Mouse (Mus musculus): Measurements from ENCODE around the gene Ppp1r27. TPM values are rescaled to one million over a fixed set of nuclear protein-coding genes. Genes with fewer than 3 reads are reported as not detected.

The Ppp1r27 gene
- polyA plus RNA-seq, 1 experiment from 2014 or later, result not detected

- Histone ChIP-seq H3K27me3 (replicated peaks; ENCODE audit: insufficient read depth, low read length) (no peaks in the 10 kb centered on the region), H3K4me3 (ENCODE audit: low read depth, low read length) (no peak overlapping the region), H3K27ac (ENCODE audit: low read length) (peak overlapping the region; percentile 88), H3K36me3 (ENCODE audit: insufficient read depth, low read length) (no peaks in the 10 kb centered on the region), H3K9me3 (ENCODE audit: low read length) (no peaks in the 10 kb centered on the region), H3K9ac (replicated peaks; ENCODE audit: low read depth) (no peak overlapping the region), H3K4me1 (ENCODE audit: insufficient read depth, low read depth, low read length) (peaks cover 6% of the 10 kb centered on the region; the same call in 1 of the 2 replicates), H3K4me2 (replicated peaks; ENCODE audit: low read depth, low read length) (no peak overlapping the region)
- DNase-seq (ENCODE audit: low spot score), result no peak
- no peak for TF ChIP-seq EP300 (IDR thresholded peaks at IDR 0.05)
- TF ChIP-seq CTCF (IDR thresholded peaks at IDR 0.05), result no peak
- 63% methylated on average over 9 of the region's 9 CpGs for WGBS
- peak; percentile 18 for ATAC-seq
Observed at GRCm38 (mm10) chr11:120508290-120508870, 42.6 kb downstream of the Ppp1r27 start.

- TF ChIP-seq CTCF (IDR thresholded peaks at IDR 0.05), result no peak
- TF ChIP-seq EP300 (IDR thresholded peaks at IDR 0.05), result peak; percentile 96
- no peaks in the 10 kb centered on the region for H3K9me3 ChIP-seq (ENCODE audit: low read length)
- H3K4me3 ChIP-seq (ENCODE audit: low read depth, low read length), result no peak overlapping the region
- H3K36me3 ChIP-seq (ENCODE audit: insufficient read depth, low read length), result no peaks in the 10 kb centered on the region
- 43% methylated on average over 13 of the region's 13 CpGs for WGBS
- DNase-seq (ENCODE audit: low spot score) (peak; percentile 96), ATAC-seq (peak; percentile 93)
- no peak overlapping the region for H3K4me2 ChIP-seq (replicated peaks; ENCODE audit: low read depth, low read length)
- no peaks in the 10 kb centered on the region for H3K27me3 ChIP-seq (replicated peaks; ENCODE audit: insufficient read depth, low read length)
- peaks cover 6% of the 10 kb centered on the region; the same call in 1 of the 2 replicates for H3K4me1 ChIP-seq (ENCODE audit: insufficient read depth, low read depth, low read length)
- peak overlapping the region; percentile 88 for H3K27ac ChIP-seq (ENCODE audit: low read length)
- no peak overlapping the region for H3K9ac ChIP-seq (replicated peaks; ENCODE audit: low read depth)
Observed at GRCm38 (mm10) chr11:120507611-120508289, 43.2 kb downstream of the Ppp1r27 start.

GRCm38 (mm10) chr11:120506899-120507298, 44.0 kb downstream of the Ppp1r27 start:
- Histone ChIP-seq H3K4me3 (ENCODE audit: low read depth, low read length) (no peak overlapping the region), H3K27me3 (replicated peaks; ENCODE audit: insufficient read depth, low read length) (no peaks in the 10 kb centered on the region), H3K9ac (replicated peaks; ENCODE audit: low read depth) (no peak overlapping the region), H3K27ac (ENCODE audit: low read length) (peak overlapping the region; percentile 85), H3K4me1 (ENCODE audit: insufficient read depth, low read depth, low read length) (peaks cover 6% of the 10 kb centered on the region; the same call in 1 of the 2 replicates), H3K36me3 (ENCODE audit: insufficient read depth, low read length) (no peaks in the 10 kb centered on the region), H3K9me3 (ENCODE audit: low read length) (no peaks in the 10 kb centered on the region), H3K4me2 (replicated peaks; ENCODE audit: low read depth, low read length) (no peak overlapping the region)
- DNase-seq (ENCODE audit: low spot score) (peak; percentile 88), ATAC-seq (peak; percentile 60)
- WGBS, result 48% methylated on average over 4 of the region's 4 CpGs
- peak; percentile 72 for TF ChIP-seq CTCF (IDR thresholded peaks at IDR 0.05)
- TF ChIP-seq EP300 (IDR thresholded peaks at IDR 0.05), result no peak

GRCm38 (mm10) chr11:120505661-120506060, 45.3 kb downstream of the Ppp1r27 start:
- WGBS, result 67% methylated on average over 3 of the region's 3 CpGs
- TF ChIP-seq CTCF (IDR thresholded peaks at IDR 0.05) (no peak), EP300 (IDR thresholded peaks at IDR 0.05) (no peak)
- Histone ChIP-seq H3K4me1 (ENCODE audit: insufficient read depth, low read depth, low read length) (peaks cover 6% of the 10 kb centered on the region; the same call in 1 of the 2 replicates), H3K4me3 (ENCODE audit: low read depth, low read length) (no peak overlapping the region), H3K4me2 (replicated peaks; ENCODE audit: low read depth, low read length) (no peak overlapping the region), H3K9me3 (ENCODE audit: low read length) (no peaks in the 10 kb centered on the region), H3K36me3 (ENCODE audit: insufficient read depth, low read length) (no peaks in the 10 kb centered on the region), H3K9ac (replicated peaks; ENCODE audit: low read depth) (no peak overlapping the region), H3K27ac (ENCODE audit: low read length) (0 out of 2 replicates have a peak overlapping the region, but pooled peaks have one; percentile 85), H3K27me3 (replicated peaks; ENCODE audit: insufficient read depth, low read length) (no peaks in the 10 kb centered on the region)
- no peak for ATAC-seq
- DNase-seq (ENCODE audit: low spot score), result no peak

- Histone ChIP-seq H3K4me3 (ENCODE audit: low read depth, low read length) (no peak overlapping the region), H3K9me3 (ENCODE audit: low read length) (no peaks in the 10 kb centered on the region), H3K36me3 (ENCODE audit: insufficient read depth, low read length) (peaks cover 15% of the 10 kb centered on the region; the same call in 1 of the 2 replicates), H3K4me1 (ENCODE audit: insufficient read depth, low read depth, low read length) (no peaks in the 10 kb centered on the region), H3K27ac (ENCODE audit: low read length) (no peak overlapping the region), H3K9ac (replicated peaks; ENCODE audit: low read depth) (no peak overlapping the region), H3K27me3 (replicated peaks; ENCODE audit: insufficient read depth, low read length) (no peaks in the 10 kb centered on the region), H3K4me2 (replicated peaks; ENCODE audit: low read depth, low read length) (no peak overlapping the region)
- 74% methylated on average over 4 of the region's 4 CpGs for WGBS
- no peak for TF ChIP-seq CTCF (IDR thresholded peaks at IDR 0.05)
- TF ChIP-seq EP300 (IDR thresholded peaks at IDR 0.05), result no peak
- no peak for DNase-seq (ENCODE audit: low spot score)
- no peak for ATAC-seq
Observed at GRCm38 (mm10) chr11:120501701-120502100, 49.2 kb downstream of the Ppp1r27 start.

- no peak for ATAC-seq
- DNase-seq (ENCODE audit: low spot score), result no peak
- H3K4me2 ChIP-seq (replicated peaks; ENCODE audit: low read depth, low read length), result no peak overlapping the region
- peaks cover 22% of the 10 kb centered on the region; the same call in 1 of the 2 replicates for H3K36me3 ChIP-seq (ENCODE audit: insufficient read depth, low read length)
- TF ChIP-seq EP300 (IDR thresholded peaks at IDR 0.05) (no peak), CTCF (IDR thresholded peaks at IDR 0.05) (no peak)
- H3K27ac ChIP-seq (ENCODE audit: low read length), result peak overlapping the region; percentile 55; the same call in 1 of the 2 replicates
- H3K27me3 ChIP-seq (replicated peaks; ENCODE audit: insufficient read depth, low read length), result no peaks in the 10 kb centered on the region
- no peaks in the 10 kb centered on the region for H3K9me3 ChIP-seq (ENCODE audit: low read length)
- H3K4me1 ChIP-seq (ENCODE audit: insufficient read depth, low read depth, low read length), result no peaks in the 10 kb centered on the region
- H3K9ac ChIP-seq (replicated peaks; ENCODE audit: low read depth), result no peak overlapping the region
- no peak overlapping the region for H3K4me3 ChIP-seq (ENCODE audit: low read depth, low read length)
- WGBS, result 43% methylated on average over 6 of the region's 6 CpGs
Observed at GRCm38 (mm10) chr11:120501018-120501417, 49.9 kb downstream of the Ppp1r27 start.
